Mouse (Mus musculus) stomach, postnatal 0 days (tissue): Measurements from ENCODE around the gene Cdc14a. TPM values are rescaled to one million over a fixed set of nuclear protein-coding genes. Genes with fewer than 3 reads are reported as not detected.

Experiments
- ATAC-seq: fragments of 200-750 bp; cut with Nextera tagmentation; 2 replicates; pipeline ENCODE4 v1.8.0; 2017; ENCODE audit not compliant: low FRiP score, low TSS enrichment
- DNase-seq: peaks from one replicate; pipeline ENCODE4 v3.0.0-alpha.2; 2016; ENCODE audit warnings: low spot score
- H3K27ac ChIP-seq: fragments of 300-500 bp; sonication (generic); replicated peaks from 2 replicates; pipeline ENCODE4 v1.5.1; 2014; ENCODE audit warnings: mild to moderate bottlenecking, control low read depth
- H3K27me3 ChIP-seq: fragments of 300-500 bp; sonication (generic); 2 replicates; pipeline ENCODE4 v1.6.1; 2014; ENCODE audit warnings: low read length; ENCODE audit not compliant: control insufficient read depth, insufficient read depth
- H3K36me3 ChIP-seq: fragments of 300-500 bp; sonication (generic); 2 replicates; pipeline ENCODE4 v1.6.1; 2014; ENCODE audit warnings: low read length, mixed read lengths; ENCODE audit not compliant: control insufficient read depth, insufficient read depth
- H3K4me1 ChIP-seq: fragments of 300-500 bp; sonication (generic); replicated peaks from 2 replicates; pipeline ENCODE4 v1.6.1; 2014; ENCODE audit warnings: antibody characterized with exemption; ENCODE audit not compliant: control insufficient read depth, insufficient read depth
- H3K4me2 ChIP-seq: fragments of 300-500 bp; sonication (generic); replicated peaks from 2 replicates; pipeline ENCODE4 v1.6.1; 2014; ENCODE audit warnings: low read depth, mild to moderate bottlenecking, control low read depth, moderate library complexity
- H3K4me3 ChIP-seq: fragments of 300-500 bp; sonication (generic); 2 replicates; pipeline ENCODE4 v1.5.1; 2014; ENCODE audit warnings: low read depth, low read length, control low read depth
- H3K9ac ChIP-seq: fragments of 300-500 bp; sonication (generic); 2 replicates; pipeline ENCODE4 v1.6.1; 2014; ENCODE audit warnings: mild to moderate bottlenecking, low read length, control low read depth, mixed read lengths
- H3K9me3 ChIP-seq: fragments of 300-500 bp; sonication (generic); 2 replicates; pipeline ENCODE4 v1.6.1; 2016; ENCODE audit warnings: low read length; ENCODE audit not compliant: control insufficient read depth
- CTCF ChIP-seq: IDR thresholded peaks from 2 replicates; pipeline ENCODE4 v1.5.1; 2016; ENCODE audit warnings: antibody characterized with exemption, low read depth, mild to moderate bottlenecking, moderate library complexity
- EP300 ChIP-seq: optimal IDR thresholded peaks from 2 replicates; pipeline ENCODE3; 2016; ENCODE audit warnings: antibody characterized with exemption
- WGBS: fragments of 180-500 bp; shearing (Covaris S2); extraction: QIAGEN DNeasy Blood & Tissue Kit; methylation state at CpG from one replicate; pipeline ENCODE4 v1.1.7; 2014; 5-methylcytosine and 5-hydroxymethylcytosine counted together
- polyA plus RNA-seq: library from polyadenylated mRNA; unstranded; fragments of >200 nt; fragmentation: Nextera tagmentation; extraction: Ambion mirVana; gene quantifications from 2 replicates; pipeline ENCODE4 v1.2.1, GENCODE M21; 2015

Cdc14a gene
- polyA plus RNA-seq, 1 experiment from 2014 or later = 4.6 TPM

- H3K4me2 ChIP-seq = no peak overlapping the region
- DNase-seq (no peak), ATAC-seq (no peak)
- no peak for TF ChIP-seq CTCF
- no peak for TF ChIP-seq EP300
- no peak overlapping the region for H3K27ac ChIP-seq
- H3K9me3 ChIP-seq = no peaks in the 10 kb centered on the region
- no peak overlapping the region for H3K9ac ChIP-seq
- H3K27me3 ChIP-seq = no peaks in the 10 kb centered on the region
- WGBS = 60% methylated on average over 8 of the region's 8 CpGs
- H3K36me3 ChIP-seq = no peaks in the 10 kb centered on the region
- H3K4me1 ChIP-seq = peaks cover 4% of the 10 kb centered on the region
- no peak overlapping the region for H3K4me3 ChIP-seq
Measured at GRCm38 (mm10) chr3:116409486-116409885, 14.3 kb downstream of the Cdc14a start.

DNA sequence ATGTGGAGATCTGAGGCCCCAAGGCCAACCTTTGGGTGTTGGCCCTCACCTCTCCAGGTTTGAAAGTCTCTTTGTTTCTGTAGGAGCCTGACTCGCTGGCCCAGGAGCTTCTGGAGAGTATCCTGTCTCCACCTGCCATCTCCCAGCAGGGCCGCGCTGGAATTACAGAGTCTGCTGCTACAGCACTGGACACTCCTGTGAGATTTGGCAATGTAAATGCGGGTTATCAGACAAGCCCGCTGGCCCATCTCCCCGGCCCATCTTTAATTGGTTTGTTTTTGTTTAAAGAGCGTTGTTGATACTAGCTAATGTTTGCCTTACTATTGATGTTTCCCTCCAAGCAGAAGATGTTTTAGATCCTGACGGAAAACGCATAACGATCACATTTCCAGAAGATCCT is 15.0 kb downstream of the Cdc14a start:
- Histone ChIP-seq H3K4me1 (peaks cover 4% of the 10 kb centered on the region), H3K4me3 (no peak overlapping the region), H3K36me3 (no peaks in the 10 kb centered on the region), H3K9me3 (no peaks in the 10 kb centered on the region), H3K9ac (no peak overlapping the region), H3K4me2 (no peak overlapping the region), H3K27ac (no peak overlapping the region), H3K27me3 (no peaks in the 10 kb centered on the region)
- 59% methylated on average over 10 of the region's 10 CpGs for WGBS
- TF ChIP-seq EP300 (no peak), CTCF (no peak)
- no peak for ATAC-seq
- DNase-seq = no peak

DNA sequence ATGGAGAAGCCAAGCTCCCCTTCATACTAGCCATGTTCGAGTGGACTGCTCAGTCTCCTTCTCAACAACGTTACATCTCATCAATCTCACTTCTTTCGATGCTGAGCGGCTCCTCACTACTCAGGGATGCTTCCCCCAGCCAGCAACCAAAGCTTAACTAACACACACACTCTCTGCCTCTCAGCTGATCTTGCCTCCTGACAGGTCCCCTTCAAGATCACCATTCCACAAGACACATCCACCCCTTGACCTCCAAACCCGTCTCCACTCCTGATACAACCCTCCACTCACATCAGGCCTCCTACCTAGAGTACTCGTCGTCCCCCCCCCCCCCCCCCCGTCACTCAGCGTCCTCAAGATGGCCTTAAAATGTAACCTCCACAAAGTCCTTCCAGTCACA is 18.3 kb downstream of the Cdc14a start:
- Histone ChIP-seq H3K27me3 (no peaks in the 10 kb centered on the region), H3K36me3 (no peaks in the 10 kb centered on the region), H3K27ac (no peak overlapping the region), H3K9ac (no peak overlapping the region), H3K4me3 (no peak overlapping the region), H3K4me2 (no peak overlapping the region), H3K4me1 (peaks cover 4% of the 10 kb centered on the region), H3K9me3 (no peaks in the 10 kb centered on the region)
- no peak for TF ChIP-seq CTCF
- TF ChIP-seq EP300 = no peak
- no peak for DNase-seq
- 84% methylated on average over 7 of the region's 9 CpGs for WGBS
- ATAC-seq = no peak

- Histone ChIP-seq H3K27me3 (no peaks in the 10 kb centered on the region), H3K4me3 (no peak overlapping the region), H3K27ac (no peak overlapping the region), H3K9me3 (no peaks in the 10 kb centered on the region), H3K36me3 (no peaks in the 10 kb centered on the region), H3K4me1 (no peaks in the 10 kb centered on the region), H3K4me2 (no peak overlapping the region), H3K9ac (no peak overlapping the region)
- DNase-seq (no peak), ATAC-seq (no peak)
- no peak for TF ChIP-seq EP300
- TF ChIP-seq CTCF = no peak
- WGBS = 92% methylated on average over 11 of the region's 11 CpGs
Measured at GRCm38 (mm10) chr3:116401436-116401835, 22.4 kb downstream of the Cdc14a start.

GRCm38 (mm10) chr3:116399349-116400090 is 24.3 kb downstream of the Cdc14a start:
- TF ChIP-seq CTCF = no peak
- no peak for TF ChIP-seq EP300
- Histone ChIP-seq H3K9me3 (no peaks in the 10 kb centered on the region), H3K36me3 (no peaks in the 10 kb centered on the region), H3K4me1 (no peaks in the 10 kb centered on the region), H3K27ac (no peak overlapping the region), H3K4me2 (no peak overlapping the region), H3K27me3 (no peaks in the 10 kb centered on the region), H3K9ac (no peak overlapping the region), H3K4me3 (no peak overlapping the region)
- ATAC-seq (no peak), DNase-seq (no peak)
- 82% methylated on average over 22 of the region's 22 CpGs for WGBS

GRCm38 (mm10) chr3:116398543-116398942 is 25.3 kb downstream of the Cdc14a start:
- TF ChIP-seq EP300 = no peak
- TF ChIP-seq CTCF = no peak
- Histone ChIP-seq H3K9ac (no peak overlapping the region), H3K27ac (no peak overlapping the region), H3K4me3 (no peak overlapping the region), H3K36me3 (no peaks in the 10 kb centered on the region), H3K27me3 (no peaks in the 10 kb centered on the region), H3K9me3 (no peaks in the 10 kb centered on the region), H3K4me1 (no peaks in the 10 kb centered on the region), H3K4me2 (no peak overlapping the region)
- ATAC-seq (no peak), DNase-seq (no peak)
- WGBS = 89% methylated on average over 10 of the region's 10 CpGs
